Mouse (Mus musculus): Measurements from ENCODE around the gene Fam71b.

Fam71b gene

GRCm38 (mm10) chr11:46430123-46430522, 33.8 kb downstream of the Fam71b start:
- DNase-seq (ENCODE audit: low spot score in 2 of 2): no peak

DNA sequence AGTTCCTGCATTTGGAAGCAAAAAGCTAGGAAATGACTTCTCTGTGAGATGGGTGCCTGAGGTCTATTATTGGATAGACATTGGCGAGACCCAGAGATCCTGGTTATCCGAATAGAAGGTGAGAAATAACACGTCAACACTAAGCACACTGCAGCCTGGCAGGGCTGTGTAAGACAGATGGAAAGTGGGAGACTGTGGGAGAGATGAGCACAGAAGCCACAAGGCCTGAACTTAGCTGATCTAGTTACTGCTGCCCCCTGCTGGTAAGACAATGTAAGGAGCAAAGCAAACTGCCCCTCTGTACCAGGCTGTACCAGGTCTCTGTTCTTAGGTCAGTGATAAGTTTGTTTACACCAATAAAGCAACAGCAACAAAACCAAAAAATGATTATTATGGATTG, 34.8 kb downstream of the Fam71b start:
- DNase-seq (ENCODE audit: low spot score in 2 of 2): peak; percentile 43 to 59

DNA sequence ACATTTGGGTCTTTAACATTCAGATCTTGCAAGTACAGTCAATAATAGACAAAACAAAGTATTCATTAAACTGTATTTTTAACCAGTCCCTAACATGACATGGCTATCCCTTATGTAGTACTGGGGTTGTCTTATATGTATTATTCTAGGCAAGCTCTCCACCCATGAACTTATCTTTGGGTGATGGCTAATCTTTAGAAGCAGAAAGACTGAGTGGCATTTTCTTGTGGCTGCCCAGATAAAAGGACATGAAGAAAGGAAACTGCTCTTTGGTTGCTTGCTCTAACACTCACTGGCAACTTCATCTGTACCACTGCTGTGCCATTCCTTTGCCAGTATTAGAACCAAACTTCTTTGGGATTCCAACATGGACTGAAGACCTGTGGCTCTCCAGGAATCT, 39.0 kb downstream of the Fam71b start:
- DNase-seq (ENCODE audit: low spot score in 2 of 2): no peak

- peak; percentile 88 to 95 for DNase-seq (ENCODE audit: low spot score in 2 of 2)
These were observed 40.5 kb downstream of the Fam71b start, which contains the start of gene Med7 for GRCm38 (mm10) chr11:46436760-46437458. Med7 (plus strand) TSS chr11:46436925.

GRCm38 (mm10) chr11:46437459-46438000, 41.2 kb downstream of the Fam71b start:
- DNase-seq (ENCODE audit: low spot score in 2 of 2): peak; percentile 6 to 7

DNA sequence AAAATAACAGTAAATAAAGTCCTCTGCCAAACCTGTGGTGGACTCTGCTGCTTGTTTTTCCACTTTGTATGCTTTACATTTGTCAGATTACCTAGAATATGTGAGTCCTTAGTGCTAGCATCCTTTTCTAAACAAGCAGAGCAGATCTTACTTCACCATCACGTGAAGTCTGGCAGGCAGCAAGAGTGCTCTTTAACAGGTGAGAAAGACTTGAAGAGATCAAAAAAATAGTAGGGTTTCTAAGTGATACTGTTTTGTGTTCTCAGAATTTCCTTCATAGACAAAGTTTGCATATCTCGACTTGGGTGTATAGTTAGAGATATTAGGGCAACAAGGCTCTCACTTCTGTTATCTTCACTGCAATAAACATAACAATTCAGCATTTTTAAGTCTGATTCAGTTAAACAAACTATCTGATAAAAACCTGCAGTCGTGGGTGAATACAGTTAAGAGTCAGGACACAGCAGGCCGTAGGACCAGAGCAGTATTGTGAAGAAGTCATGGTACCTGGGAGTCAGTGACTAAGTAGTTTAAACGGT, 42.7 kb downstream of the Fam71b start:
- DNase-seq (ENCODE audit: low spot score in 2 of 2): no peak

- DNase-seq (ENCODE audit: low spot score in 2 of 2): no peak
These were observed 45.4 kb downstream of the Fam71b start for GRCm38 (mm10) chr11:46441774-46442173.

DNA sequence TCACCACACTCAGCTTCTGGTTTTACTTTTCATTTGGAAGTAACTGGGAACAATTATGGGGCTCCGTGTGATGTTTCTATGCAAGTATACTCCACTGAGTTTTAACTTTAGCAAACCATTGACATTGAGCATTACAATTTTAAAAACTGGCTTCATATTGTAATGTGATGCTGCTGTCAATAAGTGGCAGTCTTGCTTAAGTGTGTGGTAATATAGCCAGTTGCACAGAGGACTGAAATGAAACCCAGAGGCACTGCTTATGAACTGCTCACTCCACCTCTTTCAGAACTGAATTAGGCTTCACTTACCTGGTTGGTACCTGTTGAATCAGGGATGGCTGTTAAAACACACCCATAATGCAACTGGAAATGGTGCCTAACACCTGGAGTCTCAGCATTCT, 46.8 kb downstream of the Fam71b start:
- no peak for DNase-seq (ENCODE audit: low spot score in 2 of 2)

- no peak for DNase-seq (ENCODE audit: low spot score in 2 of 2)
These were observed 47.6 kb downstream of the Fam71b start for GRCm38 (mm10) chr11:46443979-46444378.

GRCm38 (mm10) chr11:46446150-46446549, 49.8 kb downstream of the Fam71b start:
- DNase-seq (ENCODE audit: low spot score in 2 of 2): no peak

GRCm38 (mm10) chr11:46447644-46448484, 51.5 kb downstream of the Fam71b start:
- no peak for DNase-seq (ENCODE audit: low spot score in 2 of 2)

GRCm38 (mm10) chr11:46449461-46450080, 53.2 kb downstream of the Fam71b start:
- no peak for DNase-seq (ENCODE audit: low spot score in 2 of 2)

DNA sequence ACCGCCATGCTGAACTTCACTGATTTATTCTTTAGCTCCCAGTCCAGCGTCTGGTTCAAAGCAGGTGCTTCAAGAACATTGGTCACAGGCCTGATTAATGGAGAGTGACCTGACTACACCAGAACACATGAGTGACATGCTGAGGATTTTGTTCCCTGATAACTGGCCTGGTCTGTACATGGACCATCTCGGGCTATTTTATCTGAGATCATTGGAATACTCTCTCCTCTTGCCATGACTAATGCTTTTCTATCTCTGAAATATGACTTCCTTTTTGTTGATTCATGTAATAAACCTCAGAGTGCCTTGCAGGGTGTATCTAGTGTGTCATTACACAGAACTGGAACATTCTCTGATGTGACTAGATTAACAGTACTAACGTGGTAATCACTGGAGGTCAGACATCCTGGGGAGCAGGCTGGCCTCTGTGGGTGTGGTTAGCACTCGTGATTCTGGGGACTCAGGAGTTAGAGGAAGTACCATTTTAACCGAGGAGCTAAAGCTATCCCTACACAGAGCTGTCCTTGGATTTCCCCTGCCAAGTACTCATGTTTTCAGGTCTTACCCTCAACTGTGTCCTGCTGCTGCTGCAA, 58.2 kb downstream of the Fam71b start, which contains the start of gene Havcr2:
TSS of gene Havcr2 (plus strand) at position 483 of the 593 bp plus-strand sequence.
- no peak for DNase-seq (ENCODE audit: low spot score in 2 of 2)
